Mouse (Mus musculus): ENCODE measurements around the gene Tram2.

Tram2 gene

GRCm38 (mm10) chr1:21067536-21068221 is 11.3 kb downstream of the Tram2 start:
- DNase-seq (ENCODE audit: low spot score): no peak

- no peak for DNase-seq (ENCODE audit: low spot score)
Measured at GRCm38 (mm10) chr1:21064153-21064552, 14.9 kb downstream of the Tram2 start.

- DNase-seq (ENCODE audit: low spot score): no peak
Measured at GRCm38 (mm10) chr1:21059385-21060109, 19.5 kb downstream of the Tram2 start.

GRCm38 (mm10) chr1:21053009-21053408 is 26.0 kb downstream of the Tram2 start:
- DNase-seq (ENCODE audit: low spot score): no peak

GRCm38 (mm10) chr1:21052608-21053007 is 26.4 kb downstream of the Tram2 start:
- no peak for DNase-seq (ENCODE audit: low spot score)

- no peak for DNase-seq (ENCODE audit: low spot score)
Measured at GRCm38 (mm10) chr1:21052132-21052545, 26.9 kb downstream of the Tram2 start.

- no peak for DNase-seq (ENCODE audit: low spot score)
Measured at GRCm38 (mm10) chr1:21049005-21049404, 30.0 kb downstream of the Tram2 start.

- no peak for DNase-seq (ENCODE audit: low spot score)
Measured at GRCm38 (mm10) chr1:21048402-21048801, 30.6 kb downstream of the Tram2 start.

GRCm38 (mm10) chr1:21042461-21042860 is 36.6 kb downstream of the Tram2 start:
- DNase-seq (ENCODE audit: low spot score): no peak

- DNase-seq (ENCODE audit: low spot score): no peak
Measured at GRCm38 (mm10) chr1:21040610-21041326, 38.3 kb downstream of the Tram2 start.

GRCm38 (mm10) chr1:21040173-21040572 is 38.9 kb downstream of the Tram2 start:
- no peak for DNase-seq (ENCODE audit: low spot score)

GRCm38 (mm10) chr1:21039564-21039963 is 39.5 kb downstream of the Tram2 start:
- no peak for DNase-seq (ENCODE audit: low spot score)

GRCm38 (mm10) chr1:21037881-21038601 is 41.0 kb downstream of the Tram2 start:
- DNase-seq (ENCODE audit: low spot score): no peak

- DNase-seq (ENCODE audit: low spot score): no peak
Measured at GRCm38 (mm10) chr1:21035878-21036277, 43.2 kb downstream of the Tram2 start.

- no peak for DNase-seq (ENCODE audit: low spot score)
Measured at GRCm38 (mm10) chr1:21033792-21034119, 45.3 kb downstream of the Tram2 start.

- DNase-seq (ENCODE audit: low spot score): no peak
Measured at GRCm38 (mm10) chr1:21033065-21033791, 45.8 kb downstream of the Tram2 start.

- DNase-seq (ENCODE audit: low spot score): no peak
Measured at GRCm38 (mm10) chr1:21031650-21032049, 47.4 kb downstream of the Tram2 start.

- no peak for DNase-seq (ENCODE audit: low spot score)
Measured at GRCm38 (mm10) chr1:21029000-21029399, 50.0 kb downstream of the Tram2 start.

- DNase-seq (ENCODE audit: low spot score): no peak
Measured at GRCm38 (mm10) chr1:21026534-21026933, 52.5 kb downstream of the Tram2 start.

GRCm38 (mm10) chr1:21025203-21025602 is 53.8 kb downstream of the Tram2 start:
- no peak for DNase-seq (ENCODE audit: low spot score)

GRCm38 (mm10) chr1:21023101-21023500 is 55.9 kb downstream of the Tram2 start:
- DNase-seq (ENCODE audit: low spot score): no peak

GRCm38 (mm10) chr1:21014463-21014862 is 64.6 kb downstream of the Tram2 start:
- DNase-seq (ENCODE audit: low spot score): peak; percentile 61

Data from urinary bladder, postnatal 25 days (tissue).